Mouse (Mus musculus): ENCODE results near the gene Tm4sf20. TPM values are rescaled to one million over a fixed set of nuclear protein-coding genes. Genes with fewer than 3 reads are reported as not detected.

Tm4sf20 gene
- polyA plus RNA-seq, 1 experiment: not detected

DNA sequence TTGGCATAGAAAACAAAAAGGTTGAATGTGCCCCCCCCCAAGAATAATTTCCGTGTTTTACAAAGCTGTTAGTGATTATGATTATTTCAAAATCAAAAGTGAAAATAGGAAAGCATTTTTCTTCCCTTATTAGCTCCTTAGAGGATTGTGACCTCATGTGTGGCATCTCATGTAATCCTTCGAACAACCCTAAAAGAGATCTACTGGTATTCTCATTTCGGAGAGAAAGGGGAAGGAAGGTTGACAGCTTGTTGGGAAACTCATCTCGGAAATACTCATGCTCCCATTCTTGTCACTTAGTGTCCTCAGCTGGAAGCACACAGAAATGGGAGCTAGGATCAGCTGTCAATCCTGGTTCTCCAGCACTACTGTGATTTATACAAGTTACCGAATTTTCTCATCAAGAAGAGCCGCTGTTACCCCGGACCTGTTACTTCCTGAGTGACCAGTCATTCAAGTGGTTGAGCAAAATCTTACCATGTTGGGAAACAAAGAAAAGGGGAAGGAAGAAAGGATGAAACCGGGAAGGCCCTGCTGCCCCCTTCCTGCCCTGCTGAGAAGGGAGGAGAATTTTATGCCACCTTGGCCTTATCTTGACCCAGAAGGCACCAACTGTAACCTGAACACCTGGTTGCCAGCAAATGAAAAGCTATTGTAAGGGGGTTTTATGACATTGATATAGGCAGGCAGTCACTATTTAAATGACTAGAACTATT lies 6.6 kb downstream of the Tm4sf20 start:
- TF ChIP-seq GATA1 (IDR thresholded peaks at IDR 0.05; ENCODE audit: borderline replicate concordance, low read length): no peak
- TF ChIP-seq FLI1 (IDR thresholded peaks at IDR 0.05; ENCODE audit: low read length): no peak
- Histone ChIP-seq H3K27me3 (replicated peaks) (no peaks in the 10 kb centered on the region), H3K4me3 (replicated peaks) (no peak overlapping the region), H3K4me1 (no peaks in the 10 kb centered on the region), H3K36me3 (replicated peaks; ENCODE audit: low read length) (peaks cover 62% of the 10 kb centered on the region), H3K9me3 (no peaks in the 10 kb centered on the region)

GRCm38 (mm10) chr1:82759520-82759919 lies 8.7 kb downstream of the Tm4sf20 start:
- TF ChIP-seq FLI1 (IDR thresholded peaks at IDR 0.05; ENCODE audit: low read length): no peak
- TF ChIP-seq GATA1 (IDR thresholded peaks at IDR 0.05; ENCODE audit: borderline replicate concordance, low read length): no peak
- H3K36me3 ChIP-seq (replicated peaks; ENCODE audit: low read length): peaks cover 83% of the 10 kb centered on the region
- H3K9me3 ChIP-seq: no peaks in the 10 kb centered on the region
- H3K27me3 ChIP-seq (replicated peaks): no peaks in the 10 kb centered on the region
- H3K4me1 ChIP-seq: peaks cover 5% of the 10 kb centered on the region
- H3K4me3 ChIP-seq (replicated peaks): no peak overlapping the region

- Histone ChIP-seq H3K4me1 (peaks cover 19% of the 10 kb centered on the region), H3K36me3 (replicated peaks; ENCODE audit: low read length) (peaks cover 95% of the 10 kb centered on the region), H3K27me3 (replicated peaks) (no peaks in the 10 kb centered on the region), H3K4me3 (replicated peaks) (no peak overlapping the region), H3K9me3 (no peaks in the 10 kb centered on the region)
- TF ChIP-seq FLI1 (IDR thresholded peaks at IDR 0.05; ENCODE audit: low read length) (no peak), GATA1 (IDR thresholded peaks at IDR 0.05; ENCODE audit: borderline replicate concordance, low read length) (no peak)
These were observed 20.4 kb downstream of the Tm4sf20 start for GRCm38 (mm10) chr1:82747714-82748452.

GRCm38 (mm10) chr1:82746408-82746807 lies 21.9 kb downstream of the Tm4sf20 start:
- Histone ChIP-seq H3K4me1 (peaks cover 25% of the 10 kb centered on the region), H3K36me3 (replicated peaks; ENCODE audit: low read length) (peaks cover 95% of the 10 kb centered on the region)

GRCm38 (mm10) chr1:82743962-82744361 lies 24.3 kb downstream of the Tm4sf20 start:
- H3K4me1 ChIP-seq: peaks cover 27% of the 10 kb centered on the region
- peaks cover 93% of the 10 kb centered on the region for H3K36me3 ChIP-seq (replicated peaks; ENCODE audit: low read length)
- H3K9me3 ChIP-seq: no peaks in the 10 kb centered on the region
- H3K27me3 ChIP-seq (replicated peaks): no peaks in the 10 kb centered on the region
- TF ChIP-seq GATA1 (IDR thresholded peaks at IDR 0.05; ENCODE audit: borderline replicate concordance, low read length) (no peak), FLI1 (IDR thresholded peaks at IDR 0.05; ENCODE audit: low read length) (no peak)
- H3K4me3 ChIP-seq (replicated peaks): no peak overlapping the region

More at GRCm38 (mm10) chr1:82746408-82746807, 21.9 kb downstream of the Tm4sf20 start:
- Histone ChIP-seq H3K4me3 (replicated peaks) (peak overlapping the region; percentile 35), H3K27me3 (replicated peaks) (no peaks in the 10 kb centered on the region), H3K9me3 (no peaks in the 10 kb centered on the region)
- TF ChIP-seq GATA1 (IDR thresholded peaks at IDR 0.05; ENCODE audit: borderline replicate concordance, low read length): no peak
- TF ChIP-seq FLI1 (IDR thresholded peaks at IDR 0.05; ENCODE audit: low read length): no peak

DNA sequence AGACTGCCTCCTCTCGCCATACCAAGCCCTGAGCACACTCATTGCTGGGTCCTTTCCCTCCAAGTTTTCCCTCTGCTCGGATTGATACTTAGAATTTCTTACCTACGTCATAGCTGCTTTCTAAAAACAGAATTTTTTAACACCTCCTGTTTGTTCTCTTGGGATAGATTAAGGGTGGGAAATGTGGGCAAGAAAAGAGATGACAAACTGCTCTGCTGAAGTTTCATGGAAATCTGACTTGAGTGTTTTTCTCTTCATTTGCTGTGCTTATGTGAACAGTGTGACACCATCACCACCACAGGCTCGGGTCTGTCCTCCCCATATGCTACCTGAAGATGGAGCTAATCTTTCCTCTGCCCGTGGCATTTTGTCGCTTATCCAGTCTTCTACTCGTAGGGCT lies 26.7 kb downstream of the Tm4sf20 start:
- TF ChIP-seq GATA1 (IDR thresholded peaks at IDR 0.05; ENCODE audit: borderline replicate concordance, low read length) (no peak), FLI1 (IDR thresholded peaks at IDR 0.05; ENCODE audit: low read length) (no peak)
- Histone ChIP-seq H3K36me3 (replicated peaks; ENCODE audit: low read length) (peaks cover 95% of the 10 kb centered on the region), H3K27me3 (replicated peaks) (no peaks in the 10 kb centered on the region), H3K4me1 (peaks cover 17% of the 10 kb centered on the region), H3K4me3 (replicated peaks) (no peak overlapping the region), H3K9me3 (no peaks in the 10 kb centered on the region)

DNA sequence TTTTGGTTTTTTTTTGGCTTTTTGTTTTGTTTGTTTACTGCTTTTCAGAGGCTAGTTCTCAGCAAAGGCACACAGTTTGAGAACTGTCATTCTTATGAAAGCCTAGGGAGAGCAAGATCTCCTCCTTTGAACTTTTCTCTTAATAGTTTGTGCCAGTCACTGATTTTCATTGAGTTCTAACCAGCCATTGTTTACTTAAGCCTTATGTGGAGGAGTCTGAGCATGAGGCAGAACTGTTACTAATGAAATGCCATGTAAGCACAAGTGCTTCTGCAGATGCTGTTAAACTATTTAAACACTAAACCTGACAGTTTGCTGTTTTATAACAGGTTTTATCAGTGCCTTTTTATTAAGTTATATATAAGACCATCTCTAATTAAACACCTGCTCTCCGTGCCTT lies 30.2 kb downstream of the Tm4sf20 start:
- Histone ChIP-seq H3K36me3 (replicated peaks; ENCODE audit: low read length) (peaks cover 98% of the 10 kb centered on the region), H3K4me3 (replicated peaks) (no peak overlapping the region), H3K27me3 (replicated peaks) (no peaks in the 10 kb centered on the region), H3K9me3 (no peaks in the 10 kb centered on the region), H3K4me1 (peaks cover 13% of the 10 kb centered on the region)
- no peak for TF ChIP-seq FLI1 (IDR thresholded peaks at IDR 0.05; ENCODE audit: low read length)
- TF ChIP-seq GATA1 (IDR thresholded peaks at IDR 0.05; ENCODE audit: borderline replicate concordance, low read length): no peak

DNA sequence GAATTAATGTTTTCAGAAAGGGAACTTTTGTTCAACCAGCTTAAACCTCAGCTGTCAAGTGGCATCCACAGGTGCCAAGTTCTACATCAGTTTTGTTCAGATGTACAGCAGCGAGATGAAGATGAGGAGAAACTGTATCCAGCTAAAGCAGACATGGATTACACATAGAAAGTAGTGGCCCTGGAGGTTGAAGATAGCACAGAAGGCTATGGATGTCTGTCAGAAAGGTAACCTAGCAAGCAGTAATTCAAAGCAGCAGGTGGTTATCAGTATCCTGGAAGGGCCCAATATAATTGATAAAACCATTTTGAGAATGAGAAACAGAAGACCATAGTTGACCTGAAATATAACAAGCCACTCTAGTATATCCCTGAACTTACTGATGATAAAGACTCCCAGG lies 34.9 kb downstream of the Tm4sf20 start:
- Histone ChIP-seq H3K4me1 (peaks cover 18% of the 10 kb centered on the region), H3K27me3 (replicated peaks) (no peaks in the 10 kb centered on the region), H3K36me3 (replicated peaks; ENCODE audit: low read length) (peaks cover 100% of the 10 kb centered on the region), H3K9me3 (no peaks in the 10 kb centered on the region), H3K4me3 (replicated peaks) (no peak overlapping the region)
- no peak for TF ChIP-seq FLI1 (IDR thresholded peaks at IDR 0.05; ENCODE audit: low read length)
- TF ChIP-seq GATA1 (IDR thresholded peaks at IDR 0.05; ENCODE audit: borderline replicate concordance, low read length): no peak

DNA sequence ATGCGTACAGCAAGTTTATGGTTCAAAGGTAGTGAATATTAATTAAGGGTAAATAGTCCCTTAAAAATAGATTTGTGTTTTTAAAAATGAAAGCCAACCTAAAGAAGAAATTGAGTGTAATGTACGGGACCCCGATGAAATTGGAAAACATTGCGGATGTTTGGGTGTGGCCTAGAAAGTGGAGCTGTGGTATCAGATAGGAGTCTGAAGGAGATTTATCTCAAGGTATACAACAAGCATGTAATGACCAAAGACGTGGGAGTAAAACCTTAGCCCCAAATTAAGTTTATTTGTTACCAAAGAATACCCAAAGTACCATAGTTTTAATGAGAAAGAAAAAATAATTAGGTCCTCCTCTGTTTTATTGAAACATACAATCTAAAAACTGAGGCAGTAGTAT lies 41.8 kb downstream of the Tm4sf20 start:
- TF ChIP-seq GATA1 (IDR thresholded peaks at IDR 0.05; ENCODE audit: borderline replicate concordance, low read length) (no peak), FLI1 (IDR thresholded peaks at IDR 0.05; ENCODE audit: low read length) (no peak)
- Histone ChIP-seq H3K9me3 (no peaks in the 10 kb centered on the region), H3K27me3 (replicated peaks) (no peaks in the 10 kb centered on the region), H3K4me3 (replicated peaks) (peak overlapping the region; percentile 94), H3K4me1 (peaks cover 27% of the 10 kb centered on the region), H3K36me3 (replicated peaks; ENCODE audit: low read length) (peaks cover 48% of the 10 kb centered on the region)

GRCm38 (mm10) chr1:82725875-82726185 lies 42.4 kb downstream of the Tm4sf20 start:
- peaks cover 31% of the 10 kb centered on the region for H3K4me1 ChIP-seq
- TF ChIP-seq GATA1 (IDR thresholded peaks at IDR 0.05; ENCODE audit: borderline replicate concordance, low read length) (no peak), FLI1 (IDR thresholded peaks at IDR 0.05; ENCODE audit: low read length) (no peak)
- peaks cover 42% of the 10 kb centered on the region for H3K36me3 ChIP-seq (replicated peaks; ENCODE audit: low read length)
- no peaks in the 10 kb centered on the region for H3K27me3 ChIP-seq (replicated peaks)
- peak overlapping the region; percentile 94 for H3K4me3 ChIP-seq (replicated peaks)
- no peaks in the 10 kb centered on the region for H3K9me3 ChIP-seq

Data from megakaryocyte, embryonic 14.5 days (primary cell).